Mouse (Mus musculus) midbrain, embryonic 16.5 days (tissue): ENCODE results near the gene Esrrb. TPM values are rescaled to one million over a fixed set of nuclear protein-coding genes. Genes with fewer than 3 reads are reported as not detected.
A peak's percentile ranks its signal among the peaks of the same experiment; 100 is the strongest.

ENCODE experiments used
- ATAC-seq: fragments of 200-750 bp; cut with Nextera tagmentation; 2 replicates; pipeline ENCODE4 v1.8.0; 2017; ENCODE audit warnings: moderate TSS enrichment
- H3K27ac ChIP-seq: fragments of 300-500 bp; sonication (generic); 2 replicates; pipeline ENCODE4 v1.5.1; 2014; ENCODE audit warnings: mild to moderate bottlenecking, low read length, mixed read lengths
- H3K27me3 ChIP-seq: fragments of 300-500 bp; sonication (generic); 2 replicates; pipeline ENCODE4 v1.6.1; 2014; ENCODE audit warnings: low read depth, low read length, mixed read lengths; ENCODE audit not compliant: control insufficient read depth, insufficient read depth
- H3K36me3 ChIP-seq: fragments of 300-500 bp; sonication (generic); 2 replicates; pipeline ENCODE4 v1.6.1; 2014; ENCODE audit warnings: mild to moderate bottlenecking, low read length, moderate library complexity, mixed read lengths; ENCODE audit not compliant: control insufficient read depth, insufficient read depth
- H3K4me1 ChIP-seq: fragments of 300-500 bp; sonication (generic); 2 replicates; pipeline ENCODE4 v1.6.1; 2014; ENCODE audit warnings: mild to moderate bottlenecking, low read length, mixed read lengths; ENCODE audit not compliant: control insufficient read depth, insufficient read depth
- H3K4me2 ChIP-seq: fragments of 300-500 bp; sonication (generic); 2 replicates; pipeline ENCODE4 v1.6.1; 2014; ENCODE audit warnings: mild to moderate bottlenecking, low read length, mixed read lengths
- H3K4me3 ChIP-seq: fragments of 300-500 bp; sonication (generic); 2 replicates; pipeline ENCODE4 v1.5.1; 2014; ENCODE audit warnings: low read depth, mild to moderate bottlenecking, low read length, moderate library complexity, mixed read lengths
- H3K9ac ChIP-seq: fragments of 300-500 bp; sonication (generic); 2 replicates; pipeline ENCODE4 v1.6.1; 2014; ENCODE audit warnings: low read depth, low read length, mixed read lengths
- H3K9me3 ChIP-seq: fragments of 300-500 bp; sonication (generic); replicated peaks from 2 replicates; pipeline ENCODE4 v1.6.1; 2014; ENCODE audit warnings: mild to moderate bottlenecking, low read length, mixed read lengths; ENCODE audit not compliant: control insufficient read depth, poor library complexity, severe bottlenecking
- WGBS: fragments of 180-500 bp; shearing (Covaris S2); extraction: QIAGEN DNeasy Blood & Tissue Kit; methylation state at CpG from one replicate; pipeline ENCODE4 v1.1.7; 2014; 5-methylcytosine and 5-hydroxymethylcytosine counted together
- polyA plus RNA-seq: library from polyadenylated mRNA; unstranded; fragments of >200 nt; fragmentation: Nextera tagmentation; extraction: Ambion mirVana; gene quantifications from 2 replicates; pipeline ENCODE4 v1.2.1, GENCODE M21; 2015

The Esrrb gene
- polyA plus RNA-seq, 1 experiment from 2014 or later, result 4.7 TPM

DNA sequence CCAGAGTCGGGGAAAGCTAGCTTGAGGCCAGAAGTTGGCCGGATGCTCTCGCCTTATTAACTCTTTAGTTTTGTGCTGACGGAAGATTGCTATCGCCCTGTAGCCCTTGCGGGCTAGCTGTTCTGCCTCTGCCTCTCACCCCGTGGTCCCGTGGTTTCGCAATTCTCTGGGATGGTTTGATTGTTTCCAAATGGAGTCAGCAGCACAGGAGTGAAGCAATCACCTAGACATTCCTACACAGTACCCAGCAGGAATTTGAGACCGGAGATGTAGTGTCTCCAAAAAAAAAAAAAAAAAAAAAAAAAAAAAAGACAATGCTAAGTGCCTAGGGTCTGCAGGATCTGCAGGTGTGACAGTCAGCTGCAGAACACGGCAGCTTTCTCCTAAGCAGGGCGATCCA is 112.7 kb downstream of the Esrrb start:
- 75% methylated on average over 12 of the region's 12 CpGs for WGBS
- Histone ChIP-seq H3K27ac (no peak overlapping the region), H3K36me3 (no peaks in the 10 kb centered on the region), H3K4me3 (no peak overlapping the region), H3K27me3 (no peaks in the 10 kb centered on the region), H3K9ac (no peak overlapping the region), H3K9me3 (no peaks in the 10 kb centered on the region), H3K4me2 (no peak overlapping the region), H3K4me1 (no peaks in the 10 kb centered on the region)
- no peak for ATAC-seq

DNA sequence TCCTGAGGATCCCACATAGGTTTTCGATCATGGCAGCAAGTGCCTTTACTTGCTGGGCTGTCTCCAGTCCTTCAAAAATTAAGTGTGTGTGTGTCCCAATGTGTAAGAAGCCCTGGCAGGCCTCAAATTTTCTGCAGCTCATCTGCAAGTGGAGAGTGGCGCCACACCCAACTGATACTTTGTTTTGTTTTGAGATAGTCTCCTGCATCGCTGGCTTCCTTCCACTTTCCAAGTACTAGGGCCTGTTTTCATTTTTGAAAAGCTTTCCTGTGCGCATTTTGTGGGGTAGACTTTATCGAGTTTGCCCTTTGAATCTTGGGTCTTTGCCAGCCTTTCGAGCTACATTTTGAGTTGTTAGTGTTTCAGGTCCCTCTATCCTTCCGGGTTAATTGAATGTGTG is 115.1 kb downstream of the Esrrb start:
- Histone ChIP-seq H3K9ac (no peak overlapping the region), H3K27me3 (no peaks in the 10 kb centered on the region), H3K4me1 (no peaks in the 10 kb centered on the region), H3K4me3 (no peak overlapping the region), H3K27ac (no peak overlapping the region), H3K9me3 (no peaks in the 10 kb centered on the region), H3K4me2 (no peak overlapping the region), H3K36me3 (no peaks in the 10 kb centered on the region)
- no peak for ATAC-seq
- 84% methylated on average over 7 of the region's 7 CpGs for WGBS

DNA sequence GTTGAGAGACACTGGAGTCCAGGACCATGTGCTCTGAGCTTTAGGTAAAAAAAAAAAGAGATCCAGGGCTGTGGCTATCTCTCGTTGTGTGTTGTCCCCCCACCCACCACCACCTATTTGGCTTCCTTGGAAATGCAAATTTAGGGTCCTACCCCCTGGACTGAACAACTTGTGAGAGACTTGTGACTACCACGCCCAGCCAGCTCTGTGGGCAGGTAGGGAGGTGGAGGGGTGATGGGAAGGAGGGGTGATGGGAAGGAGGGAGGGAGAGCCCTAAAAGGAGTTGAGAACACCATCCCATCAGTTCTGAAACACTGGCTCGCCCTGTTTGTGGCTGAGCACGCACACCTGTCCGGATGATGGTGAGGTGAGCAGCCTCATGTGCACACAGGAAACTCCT is 118.0 kb downstream of the Esrrb start:
- ATAC-seq, result no peak
- H3K9me3 ChIP-seq, result no peaks in the 10 kb centered on the region
- no peak overlapping the region for H3K4me2 ChIP-seq
- H3K27me3 ChIP-seq, result no peaks in the 10 kb centered on the region
- 86% methylated on average over 5 of the region's 5 CpGs for WGBS
- no peaks in the 10 kb centered on the region for H3K36me3 ChIP-seq
- no peak overlapping the region for H3K27ac ChIP-seq
- no peaks in the 10 kb centered on the region for H3K4me1 ChIP-seq
- no peak overlapping the region for H3K9ac ChIP-seq
- H3K4me3 ChIP-seq, result no peak overlapping the region

DNA sequence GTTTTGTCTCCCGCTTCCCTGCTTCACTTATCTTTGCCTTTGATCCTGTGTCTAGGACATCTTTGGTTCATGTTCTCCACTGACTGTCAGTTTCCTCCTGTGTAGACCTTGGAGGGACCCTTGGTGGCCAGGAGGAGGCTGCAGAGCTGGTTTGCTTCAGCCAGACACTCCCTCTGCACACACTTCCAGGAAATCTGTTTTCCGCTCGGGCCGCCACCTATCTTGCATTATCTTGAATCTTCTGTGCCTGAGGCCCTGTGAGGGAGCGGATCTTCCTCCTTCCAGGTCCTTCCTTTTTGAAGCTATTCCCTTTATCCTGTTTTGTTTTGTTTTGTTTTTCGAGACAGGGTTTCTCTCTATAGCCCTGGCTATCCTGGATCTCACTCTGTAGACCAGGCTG is 121.1 kb downstream of the Esrrb start:
- no peaks in the 10 kb centered on the region for H3K36me3 ChIP-seq
- H3K27me3 ChIP-seq, result no peaks in the 10 kb centered on the region
- no peak overlapping the region for H3K4me3 ChIP-seq
- H3K27ac ChIP-seq, result no peak overlapping the region
- H3K9ac ChIP-seq, result no peak overlapping the region
- no peaks in the 10 kb centered on the region for H3K4me1 ChIP-seq
- 88% methylated on average over 6 of the region's 6 CpGs for WGBS
- no peak for ATAC-seq
- H3K4me2 ChIP-seq, result no peak overlapping the region
- H3K9me3 ChIP-seq, result no peaks in the 10 kb centered on the region

DNA sequence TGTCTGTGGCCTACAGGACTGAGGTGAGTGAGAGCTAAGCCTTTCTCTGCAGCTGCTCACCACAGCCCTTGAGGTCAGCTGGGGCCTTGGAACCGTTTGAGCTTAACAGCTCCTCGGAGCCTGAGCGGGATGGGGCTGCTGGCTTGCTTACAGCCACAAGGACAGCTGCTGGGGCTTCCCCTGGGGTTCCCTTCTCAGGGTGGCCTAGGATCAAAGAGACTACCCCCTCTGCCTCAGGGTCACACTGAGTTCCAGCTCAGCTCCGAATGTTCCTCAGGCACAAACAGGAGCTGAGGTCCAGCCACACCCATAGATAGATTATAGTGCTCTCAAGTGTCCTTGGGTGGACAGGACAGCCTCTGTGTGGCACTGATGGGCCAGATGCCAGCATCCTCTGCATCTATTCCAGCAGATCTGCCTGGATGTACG is 122.5 kb downstream of the Esrrb start:
- 43% methylated on average over 5 of the region's 5 CpGs for WGBS
- H3K36me3 ChIP-seq, result no peaks in the 10 kb centered on the region
- no peak overlapping the region for H3K4me2 ChIP-seq
- H3K27ac ChIP-seq, result no peak overlapping the region
- no peaks in the 10 kb centered on the region for H3K27me3 ChIP-seq
- H3K4me3 ChIP-seq, result no peak overlapping the region
- H3K9me3 ChIP-seq, result no peaks in the 10 kb centered on the region
- no peak for ATAC-seq
- no peaks in the 10 kb centered on the region for H3K4me1 ChIP-seq
- no peak overlapping the region for H3K9ac ChIP-seq

DNA sequence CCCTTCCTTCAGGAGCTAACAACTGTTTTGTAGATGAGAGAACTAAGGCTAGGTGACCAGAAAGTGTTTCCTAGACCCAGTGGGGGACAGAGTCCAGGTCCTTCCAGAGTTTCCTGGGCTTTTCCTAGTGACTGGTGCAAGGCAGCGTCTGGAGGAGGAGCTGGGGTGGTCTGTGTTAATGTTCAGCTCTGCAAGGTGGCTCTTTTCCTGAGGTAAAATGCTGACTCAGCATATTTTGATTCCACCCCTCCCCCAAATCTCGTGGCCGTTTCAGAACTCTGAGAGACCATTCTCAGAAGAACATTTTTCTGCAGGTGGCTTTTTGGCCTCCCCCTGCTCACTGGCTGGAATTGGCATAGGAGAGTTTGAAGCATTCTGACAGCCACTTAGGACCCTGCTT is 127.1 kb downstream of the Esrrb start:
- Histone ChIP-seq H3K27me3 (no peaks in the 10 kb centered on the region), H3K4me2 (no peak overlapping the region), H3K4me3 (no peak overlapping the region), H3K36me3 (no peaks in the 10 kb centered on the region), H3K4me1 (peaks cover 7% of the 10 kb centered on the region; the same call in 1 of the 2 replicates), H3K9me3 (no peaks in the 10 kb centered on the region), H3K9ac (no peak overlapping the region), H3K27ac (no peak overlapping the region)
- WGBS, result 75% methylated on average over 3 of the region's 3 CpGs
- no peak for ATAC-seq

DNA sequence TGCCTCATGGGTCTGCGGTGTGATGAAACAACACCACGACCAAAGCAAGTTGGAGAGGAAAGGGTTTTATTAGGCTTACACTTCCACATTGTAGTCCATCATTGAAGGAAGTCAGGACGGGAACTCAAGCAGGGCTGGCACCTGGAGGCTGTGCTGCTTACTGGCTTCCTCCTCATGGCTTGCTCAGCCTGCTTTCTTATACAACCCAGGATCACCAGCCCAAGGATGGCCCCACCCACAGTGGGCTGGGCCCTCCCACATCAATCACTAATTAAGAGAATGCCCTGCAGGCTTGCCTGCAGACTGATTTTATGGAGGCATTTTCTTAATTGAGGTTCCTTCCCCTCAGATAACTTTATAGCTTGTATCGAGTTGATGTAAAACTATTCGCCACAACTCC is 129.1 kb downstream of the Esrrb start:
- ATAC-seq, result no peak
- Histone ChIP-seq H3K4me1 (peaks cover 8% of the 10 kb centered on the region; the same call in 1 of the 2 replicates), H3K9ac (no peak overlapping the region), H3K27ac (no peak overlapping the region), H3K27me3 (no peaks in the 10 kb centered on the region), H3K4me2 (no peak overlapping the region), H3K36me3 (no peaks in the 10 kb centered on the region), H3K9me3 (no peaks in the 10 kb centered on the region), H3K4me3 (no peak overlapping the region)
- WGBS, result 85% methylated on average over 5 of the region's 5 CpGs

DNA sequence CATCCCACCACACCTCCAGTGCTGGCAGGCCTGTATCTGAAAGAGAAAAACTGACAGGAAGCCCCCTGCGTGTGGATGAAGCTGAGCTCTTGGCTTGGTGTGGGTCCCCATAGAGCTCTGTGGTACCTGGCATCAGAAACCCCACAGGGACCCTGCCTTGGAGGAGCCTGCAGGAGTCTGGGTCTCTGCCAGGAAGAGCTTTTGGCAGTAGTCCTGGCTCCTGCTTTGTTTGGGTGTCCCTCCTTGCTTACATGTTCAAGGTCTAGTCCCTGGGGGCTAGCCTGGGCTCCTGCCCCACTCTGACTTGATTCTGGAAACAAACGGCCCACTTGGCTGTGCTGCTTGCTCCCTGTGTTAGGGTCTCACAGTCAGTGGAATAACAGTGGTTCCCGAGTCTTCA is 130.6 kb downstream of the Esrrb start:
- WGBS, result 72% methylated on average over 3 of the region's 3 CpGs
- H3K9me3 ChIP-seq, result no peaks in the 10 kb centered on the region
- ATAC-seq, result no peak
- H3K9ac ChIP-seq, result no peak overlapping the region
- no peaks in the 10 kb centered on the region for H3K36me3 ChIP-seq
- H3K4me2 ChIP-seq, result no peak overlapping the region
- peaks cover 8% of the 10 kb centered on the region; the same call in 1 of the 2 replicates for H3K4me1 ChIP-seq
- H3K4me3 ChIP-seq, result no peak overlapping the region
- H3K27me3 ChIP-seq, result no peaks in the 10 kb centered on the region
- no peak overlapping the region for H3K27ac ChIP-seq

DNA sequence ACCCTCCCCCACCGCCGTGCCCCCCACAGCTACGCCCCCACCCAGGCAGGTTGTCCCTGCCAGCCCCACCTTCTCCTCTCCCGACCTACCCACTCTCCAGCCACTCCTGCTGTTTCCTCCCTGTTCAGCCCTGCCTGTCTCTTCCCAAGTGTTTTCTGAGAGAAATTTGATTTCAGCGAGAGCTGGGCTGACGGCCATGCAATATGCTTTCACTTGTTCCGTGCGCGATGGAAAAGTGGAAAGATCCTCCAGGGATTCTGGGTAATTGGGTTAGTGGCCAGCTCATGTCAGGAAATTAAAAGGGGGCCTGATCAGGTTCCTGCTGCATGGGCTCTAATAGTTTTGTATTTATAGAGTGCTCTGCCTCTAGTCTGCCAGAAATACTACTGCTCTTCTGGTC is 131.9 kb downstream of the Esrrb start:
- Histone ChIP-seq H3K4me1 (peaks cover 8% of the 10 kb centered on the region; the same call in 1 of the 2 replicates), H3K36me3 (no peaks in the 10 kb centered on the region), H3K4me2 (peak overlapping the region; percentile 7; the same call in 1 of the 2 replicates), H3K4me3 (no peak overlapping the region), H3K9me3 (no peaks in the 10 kb centered on the region), H3K27me3 (no peaks in the 10 kb centered on the region), H3K9ac (no peak overlapping the region), H3K27ac (no peak overlapping the region)
- no peak for ATAC-seq
- 16% methylated on average over 9 of the region's 9 CpGs for WGBS

DNA sequence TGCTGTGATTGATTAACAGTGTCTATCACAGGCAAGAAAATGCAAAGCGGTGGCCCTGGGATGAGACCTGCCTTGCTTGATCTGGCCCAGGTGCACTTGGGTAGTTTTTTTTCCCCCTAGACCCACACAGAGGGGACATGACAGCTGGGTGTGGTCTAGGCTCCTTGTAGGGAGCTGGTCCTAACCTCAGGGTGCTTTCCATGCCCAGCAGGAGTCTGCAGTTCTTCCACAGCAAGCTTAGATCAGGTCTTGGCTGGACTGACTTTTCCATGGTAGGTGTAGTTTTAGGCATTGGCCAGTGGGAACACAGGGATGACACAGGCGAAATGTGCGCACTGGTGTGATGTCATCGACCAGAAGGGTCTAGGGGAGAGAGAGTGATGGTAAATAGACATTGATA is 136.2 kb downstream of the Esrrb start:
- Histone ChIP-seq H3K27ac (no peak overlapping the region), H3K36me3 (no peaks in the 10 kb centered on the region), H3K4me3 (no peak overlapping the region), H3K27me3 (no peaks in the 10 kb centered on the region), H3K4me1 (peaks cover 12% of the 10 kb centered on the region), H3K9ac (no peak overlapping the region), H3K9me3 (no peaks in the 10 kb centered on the region), H3K4me2 (no peak overlapping the region)
- no peak for ATAC-seq
- 94% methylated on average over 4 of the region's 4 CpGs for WGBS
